Mouse (Mus musculus) forebrain, embryonic 13.5 days (tissue): ENCODE data around the gene Baiap2. TPM values are rescaled to one million over a fixed set of nuclear protein-coding genes. Genes with fewer than 3 reads are reported as not detected.

Source experiments
- ATAC-seq: fragments of 200-750 bp; cut with Nextera tagmentation; 2 replicates; pipeline ENCODE4 v1.8.0; 2017
- H3K27ac ChIP-seq: fragments of 300-500 bp; sonication (generic); 2 replicates; pipeline ENCODE4 v1.5.1; 2015; ENCODE audit warnings: inconsistent platforms, mild to moderate bottlenecking, moderate library complexity
- H3K27me3 ChIP-seq: fragments of 300-500 bp; sonication (generic); 2 replicates; pipeline ENCODE4 v1.6.1; 2015; ENCODE audit warnings: mild to moderate bottlenecking, inconsistent platforms
- H3K36me3 ChIP-seq: fragments of 300-500 bp; sonication (generic); 2 replicates; pipeline ENCODE4 v1.6.1; 2015; ENCODE audit warnings: mild to moderate bottlenecking, inconsistent platforms; ENCODE audit not compliant: poor library complexity, severe bottlenecking
- H3K4me1 ChIP-seq: fragments of 300-500 bp; sonication (generic); 2 replicates; pipeline ENCODE4 v1.6.1; 2015; ENCODE audit warnings: inconsistent platforms
- H3K4me2 ChIP-seq: fragments of 300-500 bp; sonication (generic); 2 replicates; pipeline ENCODE4 v1.6.1; 2015; ENCODE audit warnings: inconsistent platforms, mild to moderate bottlenecking, moderate library complexity
- H3K4me3 ChIP-seq: fragments of 300-500 bp; sonication (generic); 2 replicates; pipeline ENCODE4 v1.5.1; 2015; ENCODE audit warnings: mild to moderate bottlenecking, inconsistent platforms
- H3K9ac ChIP-seq: fragments of 300-500 bp; sonication (generic); 2 replicates; pipeline ENCODE4 v1.6.1; 2015; ENCODE audit warnings: mild to moderate bottlenecking, inconsistent platforms
- H3K9me3 ChIP-seq: fragments of 300-500 bp; sonication (generic); replicated peaks from 2 replicates; pipeline ENCODE4 v1.6.1; 2016; ENCODE audit warnings: inconsistent platforms
- WGBS: fragments of 180-500 bp; shearing (Covaris S2); methylation state at CpG from one replicate; pipeline ENCODE4 v1.1.7; 2015; 5-methylcytosine and 5-hydroxymethylcytosine counted together
- polyA plus RNA-seq: library from polyadenylated mRNA; unstranded; fragments of >200 nt; fragmentation: Nextera tagmentation; extraction: Ambion mirVana; gene quantifications from 2 replicates; pipeline ENCODE4 v1.2.1, GENCODE M21; 2015

Gene Baiap2
- polyA plus RNA-seq, 1 experiment from 2014 or later, result 14.2 TPM

GRCm38 (mm10) chr11:119965053-119965452 is 22.5 kb downstream of the Baiap2 start:
- Histone ChIP-seq H3K27me3 (no peaks in the 10 kb centered on the region), H3K4me1 (peaks cover 17% of the 10 kb centered on the region), H3K9me3 (no peaks in the 10 kb centered on the region), H3K4me2 (no peak overlapping the region), H3K27ac (peak overlapping the region; percentile 48; the same call in 1 of the 2 replicates), H3K4me3 (no peak overlapping the region), H3K9ac (peak overlapping the region; percentile 17; the same call in 1 of the 2 replicates), H3K36me3 (no peaks in the 10 kb centered on the region)
- WGBS, result 8% methylated on average over 9 of the region's 9 CpGs
- no peak for ATAC-seq

GRCm38 (mm10) chr11:119966294-119966693 is 23.7 kb downstream of the Baiap2 start:
- Histone ChIP-seq H3K4me3 (no peak overlapping the region), H3K4me1 (peaks cover 30% of the 10 kb centered on the region), H3K27me3 (no peaks in the 10 kb centered on the region), H3K4me2 (no peak overlapping the region), H3K27ac (no peak overlapping the region), H3K36me3 (no peaks in the 10 kb centered on the region), H3K9me3 (no peaks in the 10 kb centered on the region), H3K9ac (no peak overlapping the region)
- 84% methylated on average over 6 of the region's 6 CpGs for WGBS
- ATAC-seq, result no peak

GRCm38 (mm10) chr11:119967401-119967800 is 24.8 kb downstream of the Baiap2 start:
- Histone ChIP-seq H3K9ac (no peak overlapping the region), H3K4me1 (peaks cover 30% of the 10 kb centered on the region), H3K9me3 (no peaks in the 10 kb centered on the region), H3K27ac (no peak overlapping the region), H3K4me2 (no peak overlapping the region), H3K4me3 (no peak overlapping the region), H3K27me3 (no peaks in the 10 kb centered on the region), H3K36me3 (no peaks in the 10 kb centered on the region)
- no peak for ATAC-seq
- WGBS, result 64% methylated on average over 8 of the region's 8 CpGs

GRCm38 (mm10) chr11:119967892-119968291 is 25.3 kb downstream of the Baiap2 start:
- Histone ChIP-seq H3K4me3 (no peak overlapping the region), H3K9ac (no peak overlapping the region), H3K9me3 (no peaks in the 10 kb centered on the region), H3K27me3 (no peaks in the 10 kb centered on the region), H3K36me3 (no peaks in the 10 kb centered on the region), H3K4me2 (no peak overlapping the region), H3K27ac (no peak overlapping the region), H3K4me1 (peaks cover 30% of the 10 kb centered on the region)
- WGBS, result 94% methylated on average over 2 of the region's 2 CpGs
- no peak for ATAC-seq

GRCm38 (mm10) chr11:119970021-119970851 is 27.7 kb downstream of the Baiap2 start:
- Histone ChIP-seq H3K27me3 (no peaks in the 10 kb centered on the region), H3K9ac (peak overlapping the region; percentile 22), H3K27ac (peak overlapping the region; percentile 70), H3K4me1 (peaks cover 18% of the 10 kb centered on the region), H3K4me2 (no peak overlapping the region), H3K9me3 (no peaks in the 10 kb centered on the region), H3K4me3 (no peak overlapping the region), H3K36me3 (no peaks in the 10 kb centered on the region; the same call in 1 of the 2 replicates)
- 28% methylated on average over 12 of the region's 12 CpGs for WGBS
- ATAC-seq, result peak; percentile 38; the same call in 1 of the 2 replicates

- no peak for ATAC-seq
- 86% methylated on average over 4 of the region's 4 CpGs for WGBS
These were observed 31.2 kb downstream of the Baiap2 start for GRCm38 (mm10) chr11:119973789-119974188.

GRCm38 (mm10) chr11:119975739-119976501 is 33.4 kb downstream of the Baiap2 start:
- Histone ChIP-seq H3K36me3 (no peaks in the 10 kb centered on the region; the same call in 1 of the 2 replicates), H3K27ac (no peak overlapping the region), H3K4me3 (no peak overlapping the region), H3K9ac (no peak overlapping the region), H3K4me2 (no peak overlapping the region), H3K4me1 (peaks cover 4% of the 10 kb centered on the region), H3K9me3 (no peaks in the 10 kb centered on the region), H3K27me3 (no peaks in the 10 kb centered on the region)
- ATAC-seq, result no peak
- WGBS, result 92% methylated on average over 8 of the region's 8 CpGs

More at GRCm38 (mm10) chr11:119973789-119974188, 31.2 kb downstream of the Baiap2 start:
- Histone ChIP-seq H3K27me3 (no peaks in the 10 kb centered on the region), H3K4me3 (no peak overlapping the region), H3K4me2 (no peak overlapping the region), H3K27ac (no peak overlapping the region), H3K36me3 (no peaks in the 10 kb centered on the region; the same call in 1 of the 2 replicates), H3K4me1 (peaks cover 17% of the 10 kb centered on the region), H3K9ac (no peak overlapping the region), H3K9me3 (no peaks in the 10 kb centered on the region)

- Histone ChIP-seq H3K9ac (no peak overlapping the region), H3K4me1 (no peaks in the 10 kb centered on the region; the same call in 1 of the 2 replicates), H3K36me3 (peaks cover 6% of the 10 kb centered on the region; the same call in 1 of the 2 replicates), H3K27me3 (no peaks in the 10 kb centered on the region), H3K9me3 (no peaks in the 10 kb centered on the region), H3K4me2 (no peak overlapping the region), H3K27ac (no peak overlapping the region), H3K4me3 (no peak overlapping the region)
- ATAC-seq, result no peak
- WGBS, result 96% methylated on average over 4 of the region's 4 CpGs
These were observed 36.1 kb downstream of the Baiap2 start for GRCm38 (mm10) chr11:119978701-119979100.

GRCm38 (mm10) chr11:119979596-119980385 is 37.2 kb downstream of the Baiap2 start:
- WGBS, result 86% methylated on average over 10 of the region's 10 CpGs
- Histone ChIP-seq H3K4me2 (no peak overlapping the region), H3K27me3 (no peaks in the 10 kb centered on the region), H3K36me3 (0 out of 2 replicates have a peak, but pooled peaks cover 6% of the 10 kb centered on the region), H3K9me3 (no peaks in the 10 kb centered on the region), H3K27ac (no peak overlapping the region), H3K4me1 (no peaks in the 10 kb centered on the region; the same call in 1 of the 2 replicates), H3K4me3 (no peak overlapping the region), H3K9ac (no peak overlapping the region)
- ATAC-seq, result no peak

- no peaks in the 10 kb centered on the region; the same call in 1 of the 2 replicates for H3K4me1 ChIP-seq
- WGBS, result 76% methylated on average over 3 of the region's 3 CpGs
- no peaks in the 10 kb centered on the region for H3K9me3 ChIP-seq
These were observed 39.2 kb downstream of the Baiap2 start for GRCm38 (mm10) chr11:119981769-119982168.

GRCm38 (mm10) chr11:119982236-119982635 is 39.7 kb downstream of the Baiap2 start:
- ATAC-seq, result no peak
- H3K4me1 ChIP-seq, result no peaks in the 10 kb centered on the region; the same call in 1 of the 2 replicates
- peaks cover 15% of the 10 kb centered on the region; the same call in 1 of the 2 replicates for H3K36me3 ChIP-seq
- no peak overlapping the region for H3K4me3 ChIP-seq
- H3K9me3 ChIP-seq, result no peaks in the 10 kb centered on the region
- no peak overlapping the region for H3K4me2 ChIP-seq
- 86% methylated on average over 3 of the region's 3 CpGs for WGBS
- H3K27me3 ChIP-seq, result no peaks in the 10 kb centered on the region
- H3K27ac ChIP-seq, result no peak overlapping the region
- H3K9ac ChIP-seq, result no peak overlapping the region

More at GRCm38 (mm10) chr11:119981769-119982168, 39.2 kb downstream of the Baiap2 start:
- H3K27ac ChIP-seq, result no peak overlapping the region
- no peak overlapping the region for H3K9ac ChIP-seq
- H3K4me2 ChIP-seq, result no peak overlapping the region
- ATAC-seq, result no peak
- H3K27me3 ChIP-seq, result no peaks in the 10 kb centered on the region
- H3K4me3 ChIP-seq, result no peak overlapping the region
- peaks cover 15% of the 10 kb centered on the region; the same call in 1 of the 2 replicates for H3K36me3 ChIP-seq
